Mouse (Mus musculus) left cerebral cortex, adult 9 months (tissue): ENCODE results near the gene Olfr986.

Experiments used
- DNase-seq, 2 experiments: peaks; one replicate each; pipeline ENCODE4 v3.0.0; 2022; ENCODE audit warnings: low spot score in 2 of 2

The Olfr986 gene

DNA sequence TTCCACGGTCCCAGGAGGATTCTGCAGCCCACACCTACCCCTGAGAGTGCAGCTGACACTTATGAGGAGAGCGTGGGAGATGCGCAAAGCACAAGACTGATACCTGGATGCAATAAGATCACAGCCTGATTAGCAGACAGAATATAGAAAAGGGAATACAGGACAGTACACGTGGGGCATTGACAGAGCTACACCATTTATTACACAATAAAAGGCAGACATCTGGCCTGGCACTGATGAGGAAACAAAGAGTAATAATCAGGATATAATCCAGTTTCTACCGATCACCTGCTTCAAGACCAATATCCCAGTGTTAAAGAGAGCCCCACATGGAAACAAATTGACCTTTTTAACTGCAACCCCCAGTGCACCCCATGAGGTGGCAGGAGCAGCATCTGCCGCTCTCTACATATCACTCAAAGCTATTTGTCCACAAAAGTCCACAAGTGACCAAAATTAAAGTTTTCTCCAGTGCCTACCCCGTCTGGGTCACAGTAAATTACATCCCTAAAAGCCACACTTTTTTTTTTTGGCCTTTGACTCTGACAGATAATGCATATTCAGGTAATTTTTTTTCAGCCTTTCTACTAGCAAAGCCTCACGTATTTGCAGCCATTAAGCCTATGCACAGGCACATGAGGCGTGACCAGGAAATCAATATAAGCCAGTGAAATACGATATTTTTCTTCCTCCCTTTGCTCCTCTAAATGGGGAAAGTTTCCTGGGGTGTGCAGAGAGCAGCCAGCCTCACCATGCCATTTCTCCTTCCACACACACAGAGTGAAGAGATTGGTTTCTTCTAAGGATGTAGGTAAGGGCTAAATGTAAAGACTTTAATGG is 53.7 kb downstream of the Olfr986 start:
- no peak for DNase-seq

DNA sequence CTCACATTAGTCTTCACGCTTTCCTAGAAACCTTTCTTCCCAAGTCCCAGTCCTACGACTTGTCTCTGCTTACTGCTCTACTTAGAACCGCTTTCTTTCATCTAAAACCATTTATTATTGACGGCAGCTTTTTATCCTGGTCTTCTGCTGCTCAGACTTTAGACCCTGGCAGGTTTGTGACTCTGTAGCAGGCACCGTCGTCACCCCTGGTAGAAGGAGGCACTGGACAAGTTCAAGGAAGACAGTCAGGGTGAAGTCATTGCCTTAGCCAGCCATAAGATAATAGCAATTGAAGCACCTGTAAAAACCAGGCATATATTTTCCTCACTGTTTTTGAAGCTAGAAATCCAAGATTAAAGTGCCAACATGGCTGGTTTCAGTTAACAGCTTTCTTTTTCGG is 54.5 kb downstream of the Olfr986 start:
- DNase-seq, result no peak
